Mouse (Mus musculus): ENCODE results near the gene Gm10722. TPM values are rescaled to one million over a fixed set of nuclear protein-coding genes. Genes with fewer than 3 reads are reported as not detected.
"Not testable (repeated sequence)": the region's sequence is repeated elsewhere in the genome, so short reads cannot be mapped to it uniquely, and the experiment has no call there.

Gene Gm10722
- not detected in 2 replicates for polyA plus RNA-seq (2014; fragmentation: Nextera tagmentation; extraction: Ambion mirVana)

DNA sequence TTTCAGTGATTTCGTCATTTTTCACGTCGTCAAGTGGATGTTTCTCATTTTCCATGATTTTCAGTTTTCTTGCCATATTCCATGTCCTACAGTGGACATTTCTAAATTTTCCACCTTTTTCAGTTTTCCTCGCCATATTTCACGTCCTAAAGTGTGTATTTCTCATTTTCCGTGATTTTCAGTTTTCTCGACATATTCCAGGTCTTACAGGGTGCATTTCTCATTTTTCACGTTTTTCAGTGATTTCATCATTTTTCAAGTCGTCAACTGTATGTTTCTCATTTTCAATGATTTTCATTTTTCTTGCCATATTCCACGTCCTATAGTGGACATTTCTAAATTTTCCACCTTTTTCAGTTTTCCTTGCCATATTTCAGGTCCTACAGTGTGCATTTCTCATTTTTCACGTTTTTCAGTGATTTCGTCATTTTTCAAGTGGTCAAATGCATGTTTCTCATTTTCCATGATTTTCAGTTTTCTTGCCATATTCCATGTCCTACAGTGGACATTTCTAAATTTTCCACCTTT lies at the start of gene Gm10722:
TSS of gene Gm10722 (plus strand) at position 478 of the 528 bp plus-strand sequence.
- H3K4me2 ChIP-seq (replicated peaks); H3K4me3 ChIP-seq (replicated peaks; ENCODE audit: low read length); H3K9ac ChIP-seq; ATAC-seq (ENCODE audit: low FRiP score); H3K27me3 ChIP-seq (ENCODE audit: control insufficient read depth, insufficient read depth, low read length); H3K27ac ChIP-seq; H3K4me1 ChIP-seq (replicated peaks; ENCODE audit: control insufficient read depth, insufficient read depth, low read length); H3K9me3 ChIP-seq (ENCODE audit: control insufficient read depth, low read length); H3K36me3 ChIP-seq (replicated peaks; ENCODE audit: control insufficient read depth, insufficient read depth): not testable (repeated sequence)
- 73% methylated on average over 12 of the region's 12 CpGs for WGBS
- peak; percentile 50 for DNase-seq (ENCODE audit: low spot score)

DNA sequence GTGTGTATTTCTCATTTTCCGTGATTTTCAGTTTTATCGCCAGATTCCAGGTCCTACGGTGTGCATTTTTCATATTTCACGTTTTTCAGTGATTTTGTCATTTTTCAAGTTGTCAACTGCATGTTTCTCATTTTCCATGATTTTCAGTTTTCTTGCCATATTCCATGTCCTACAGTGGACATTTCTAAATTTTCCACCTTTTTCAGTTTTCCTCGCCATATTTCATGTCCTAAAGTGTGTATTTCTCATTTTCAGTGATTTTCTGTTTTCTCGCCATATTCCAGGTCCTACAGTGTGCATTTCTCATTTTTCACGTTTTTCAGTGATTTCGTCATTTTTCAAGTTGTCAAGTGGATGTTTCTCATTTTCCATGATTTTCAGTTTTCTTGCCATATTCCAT lies 284 bp downstream of the Gm10722 start:
- DNase-seq (ENCODE audit: low spot score); H3K27me3 ChIP-seq (ENCODE audit: control insufficient read depth, insufficient read depth, low read length); H3K9ac ChIP-seq; H3K36me3 ChIP-seq (replicated peaks; ENCODE audit: control insufficient read depth, insufficient read depth); H3K27ac ChIP-seq; H3K9me3 ChIP-seq (ENCODE audit: control insufficient read depth, low read length); H3K4me3 ChIP-seq (replicated peaks; ENCODE audit: low read length); ATAC-seq (ENCODE audit: low FRiP score); H3K4me1 ChIP-seq (replicated peaks; ENCODE audit: control insufficient read depth, insufficient read depth, low read length); H3K4me2 ChIP-seq (replicated peaks): not testable (repeated sequence)
- 71% methylated on average over 8 of the region's 8 CpGs for WGBS

DNA sequence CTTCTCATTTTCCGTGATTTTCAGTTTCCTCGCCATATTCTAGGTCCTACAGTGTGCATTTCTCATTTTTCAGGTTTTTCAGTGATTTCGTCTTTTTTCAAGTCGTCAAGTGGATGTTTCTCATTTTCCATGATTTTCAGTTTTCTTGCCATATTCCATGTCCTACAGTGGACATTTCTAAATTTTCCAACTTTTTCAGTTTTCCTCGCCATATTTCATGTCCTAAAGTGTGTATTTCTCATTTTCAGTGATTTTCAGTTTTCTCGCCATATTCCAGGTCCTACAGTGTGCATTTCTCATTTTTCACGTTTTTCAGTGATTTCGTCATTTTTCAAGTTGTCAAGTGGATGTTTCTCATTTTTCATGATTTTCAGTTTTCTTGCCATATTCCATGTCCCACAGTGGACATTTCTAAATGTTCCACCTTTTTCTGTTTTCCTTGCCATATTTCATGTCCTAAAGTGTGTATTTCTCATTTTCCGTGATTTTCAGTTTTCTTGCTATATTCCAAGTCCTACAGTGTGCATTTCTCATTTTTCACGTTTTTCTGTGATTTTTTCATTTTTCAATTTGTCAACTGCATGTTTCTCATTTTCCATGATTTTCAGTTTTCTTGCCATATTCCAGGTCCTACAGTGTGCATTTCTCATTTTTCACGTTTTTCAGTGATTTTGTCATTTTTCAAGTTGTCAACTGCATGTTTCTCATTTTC lies 1.4 kb downstream of the Gm10722 start:
- H3K36me3 ChIP-seq (replicated peaks; ENCODE audit: control insufficient read depth, insufficient read depth); H3K27me3 ChIP-seq (ENCODE audit: control insufficient read depth, insufficient read depth, low read length); H3K4me1 ChIP-seq (replicated peaks; ENCODE audit: control insufficient read depth, insufficient read depth, low read length); H3K4me2 ChIP-seq (replicated peaks); H3K4me3 ChIP-seq (replicated peaks; ENCODE audit: low read length); H3K9me3 ChIP-seq (ENCODE audit: control insufficient read depth, low read length); H3K9ac ChIP-seq; H3K27ac ChIP-seq: not testable (repeated sequence)
- DNase-seq (ENCODE audit: low spot score) (peak; percentile 25), ATAC-seq (ENCODE audit: low FRiP score) (peak; percentile 88)
- 57% methylated on average over 8 of the region's 11 CpGs for WGBS

DNA sequence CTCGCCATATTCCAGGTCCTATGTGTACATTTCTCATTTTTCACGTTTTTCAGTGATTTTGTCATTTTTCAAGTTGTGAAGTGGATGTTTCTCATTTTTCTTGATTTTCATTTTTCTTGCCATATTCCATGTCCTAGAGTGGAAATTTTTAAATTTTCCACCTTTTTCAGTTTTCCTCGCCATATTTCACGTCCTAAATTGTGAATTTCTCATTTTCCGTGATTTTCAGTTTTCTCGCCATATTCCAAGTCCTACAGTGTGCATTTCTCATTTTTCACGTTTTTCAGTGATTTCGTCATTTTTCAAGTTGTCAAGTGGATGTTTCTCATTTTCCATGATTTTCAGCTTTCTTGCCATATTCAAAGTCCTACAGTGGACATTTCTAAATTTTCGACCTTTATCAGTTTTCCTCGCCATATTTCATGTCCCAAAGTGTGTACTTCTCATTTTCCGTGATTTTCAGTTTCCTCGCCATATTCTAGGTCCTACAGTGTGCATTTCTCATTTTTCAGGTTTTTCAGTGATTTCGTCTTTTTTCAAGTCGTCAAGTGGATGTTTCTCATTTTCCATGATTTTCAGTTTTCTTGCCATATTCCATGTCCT lies 2.2 kb downstream of the Gm10722 start, which contains the start of gene Gm11168:
TSS of gene Gm11168 (plus strand) at position 553 of the 603 bp plus-strand sequence.
- not testable (repeated sequence) for H3K9me3 ChIP-seq (ENCODE audit: control insufficient read depth, low read length); H3K4me2 ChIP-seq (replicated peaks); DNase-seq (ENCODE audit: low spot score); H3K4me1 ChIP-seq (replicated peaks; ENCODE audit: control insufficient read depth, insufficient read depth, low read length); H3K27me3 ChIP-seq (ENCODE audit: control insufficient read depth, insufficient read depth, low read length); H3K27ac ChIP-seq; H3K36me3 ChIP-seq (replicated peaks; ENCODE audit: control insufficient read depth, insufficient read depth); ATAC-seq (ENCODE audit: low FRiP score); H3K9ac ChIP-seq; H3K4me3 ChIP-seq (replicated peaks; ENCODE audit: low read length)
- 70% methylated on average over 6 of the region's 14 CpGs for WGBS

DNA sequence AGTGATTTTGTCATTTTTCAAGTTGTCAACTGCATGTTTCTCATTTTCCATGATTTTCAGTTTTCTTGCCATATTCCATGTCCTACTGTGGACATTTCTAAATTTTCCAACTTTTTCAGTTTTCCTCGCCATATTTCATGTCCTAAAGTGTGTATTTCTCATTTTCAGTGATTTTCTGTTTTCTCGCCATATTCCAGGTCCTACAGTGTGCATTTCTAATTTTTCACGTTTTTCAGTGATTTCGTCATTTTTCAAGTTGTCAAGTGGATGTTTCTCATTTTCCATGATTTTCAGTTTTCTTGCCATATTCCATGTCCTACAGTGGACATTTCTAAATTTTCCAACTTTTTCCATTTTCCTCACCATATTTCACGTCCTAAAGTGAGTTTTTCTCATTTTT lies 5.5 kb downstream of the Gm10722 start:
- not testable (repeated sequence) for DNase-seq (ENCODE audit: low spot score); H3K27me3 ChIP-seq (ENCODE audit: control insufficient read depth, insufficient read depth, low read length); H3K36me3 ChIP-seq (replicated peaks; ENCODE audit: control insufficient read depth, insufficient read depth); H3K9ac ChIP-seq; H3K4me1 ChIP-seq (replicated peaks; ENCODE audit: control insufficient read depth, insufficient read depth, low read length); ATAC-seq (ENCODE audit: low FRiP score); H3K4me3 ChIP-seq (replicated peaks; ENCODE audit: low read length); H3K27ac ChIP-seq; H3K4me2 ChIP-seq (replicated peaks); H3K9me3 ChIP-seq (ENCODE audit: control insufficient read depth, low read length)
- WGBS = 86% methylated on average over 1 of the region's 5 CpGs

DNA sequence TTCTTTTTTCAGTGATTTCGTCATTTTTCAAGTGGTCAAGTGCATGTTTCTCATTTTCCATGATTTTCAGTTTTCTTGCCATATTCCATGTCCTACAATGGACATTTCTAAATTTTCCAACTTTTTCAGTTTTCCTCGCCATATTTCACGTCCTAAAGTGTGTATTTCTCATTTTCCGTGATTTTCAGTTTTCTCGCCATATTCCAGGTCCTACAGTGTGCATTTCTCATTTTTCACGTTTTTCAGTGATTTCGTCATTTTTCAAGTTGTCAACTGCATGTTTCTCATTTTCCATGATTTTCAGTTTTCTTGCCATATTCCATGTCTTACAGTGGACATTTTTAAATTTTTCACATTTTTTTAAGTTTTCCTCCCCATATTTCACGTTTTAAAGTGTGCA lies 5.9 kb downstream of the Gm10722 start:
- H3K27ac ChIP-seq; H3K9me3 ChIP-seq (ENCODE audit: control insufficient read depth, low read length); H3K4me1 ChIP-seq (replicated peaks; ENCODE audit: control insufficient read depth, insufficient read depth, low read length); H3K27me3 ChIP-seq (ENCODE audit: control insufficient read depth, insufficient read depth, low read length); H3K36me3 ChIP-seq (replicated peaks; ENCODE audit: control insufficient read depth, insufficient read depth); H3K9ac ChIP-seq; DNase-seq (ENCODE audit: low spot score); H3K4me2 ChIP-seq (replicated peaks); H3K4me3 ChIP-seq (replicated peaks; ENCODE audit: low read length): not testable (repeated sequence)
- 70% methylated on average over 7 of the region's 8 CpGs for WGBS
- ATAC-seq (ENCODE audit: low FRiP score) = peak; percentile 77

DNA sequence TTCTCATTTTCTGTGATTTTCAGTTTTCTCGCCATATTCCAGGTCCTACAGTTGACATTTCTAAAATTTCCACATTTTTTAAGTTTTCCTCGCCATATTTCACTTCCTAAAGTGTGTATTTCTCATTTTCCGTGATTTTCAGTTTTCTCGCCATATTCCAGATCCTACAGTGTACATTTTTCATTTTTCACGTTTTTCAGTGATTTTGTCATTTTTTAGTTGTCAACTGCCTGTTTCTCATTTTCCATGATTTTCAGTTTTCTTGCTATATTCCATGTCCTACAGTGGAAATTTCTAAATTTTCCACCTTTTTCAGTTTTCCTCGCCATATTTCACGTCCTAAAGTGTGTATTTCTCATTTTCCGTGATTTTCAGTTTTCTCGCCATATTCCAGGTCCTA lies 6.5 kb downstream of the Gm10722 start:
- not testable (repeated sequence) for H3K4me1 ChIP-seq (replicated peaks; ENCODE audit: control insufficient read depth, insufficient read depth, low read length); H3K27me3 ChIP-seq (ENCODE audit: control insufficient read depth, insufficient read depth, low read length); H3K4me2 ChIP-seq (replicated peaks); H3K9ac ChIP-seq; H3K27ac ChIP-seq; H3K36me3 ChIP-seq (replicated peaks; ENCODE audit: control insufficient read depth, insufficient read depth); H3K4me3 ChIP-seq (replicated peaks; ENCODE audit: low read length); H3K9me3 ChIP-seq (ENCODE audit: control insufficient read depth, low read length)
- DNase-seq (ENCODE audit: low spot score) (peak; percentile 24), ATAC-seq (ENCODE audit: low FRiP score) (peak; percentile 24; the same call in 1 of the 2 replicates)
- WGBS = 73% methylated on average over 6 of the region's 9 CpGs

DNA sequence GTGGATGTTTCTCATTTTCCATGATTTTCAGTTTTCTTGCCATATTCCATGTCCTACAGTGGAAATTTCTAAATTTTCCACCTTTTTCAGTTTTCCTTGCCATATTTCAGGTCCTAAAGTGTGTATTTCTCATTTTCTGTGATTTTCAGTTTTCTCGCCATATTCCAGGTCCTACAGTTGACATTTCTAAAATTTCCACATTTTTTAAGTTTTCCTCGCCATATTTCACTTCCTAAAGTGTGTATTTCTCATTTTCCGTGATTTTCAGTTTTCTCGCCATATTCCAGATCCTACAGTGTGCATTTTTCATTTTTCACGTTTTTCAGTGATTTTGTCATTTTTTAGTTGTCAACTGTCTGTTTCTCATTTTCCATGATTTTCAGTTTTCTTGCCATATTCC lies 8.6 kb downstream of the Gm10722 start:
- not testable (repeated sequence) for H3K27ac ChIP-seq; H3K4me2 ChIP-seq (replicated peaks); H3K4me1 ChIP-seq (replicated peaks; ENCODE audit: control insufficient read depth, insufficient read depth, low read length); DNase-seq (ENCODE audit: low spot score); H3K36me3 ChIP-seq (replicated peaks; ENCODE audit: control insufficient read depth, insufficient read depth); H3K4me3 ChIP-seq (replicated peaks; ENCODE audit: low read length); H3K27me3 ChIP-seq (ENCODE audit: control insufficient read depth, insufficient read depth, low read length); H3K9ac ChIP-seq; H3K9me3 ChIP-seq (ENCODE audit: control insufficient read depth, low read length)
- ATAC-seq (ENCODE audit: low FRiP score) = peak; percentile 62; the same call in 1 of the 2 replicates
- no CpG with 5 or more reads among the region's 5 CpGs for WGBS

DNA sequence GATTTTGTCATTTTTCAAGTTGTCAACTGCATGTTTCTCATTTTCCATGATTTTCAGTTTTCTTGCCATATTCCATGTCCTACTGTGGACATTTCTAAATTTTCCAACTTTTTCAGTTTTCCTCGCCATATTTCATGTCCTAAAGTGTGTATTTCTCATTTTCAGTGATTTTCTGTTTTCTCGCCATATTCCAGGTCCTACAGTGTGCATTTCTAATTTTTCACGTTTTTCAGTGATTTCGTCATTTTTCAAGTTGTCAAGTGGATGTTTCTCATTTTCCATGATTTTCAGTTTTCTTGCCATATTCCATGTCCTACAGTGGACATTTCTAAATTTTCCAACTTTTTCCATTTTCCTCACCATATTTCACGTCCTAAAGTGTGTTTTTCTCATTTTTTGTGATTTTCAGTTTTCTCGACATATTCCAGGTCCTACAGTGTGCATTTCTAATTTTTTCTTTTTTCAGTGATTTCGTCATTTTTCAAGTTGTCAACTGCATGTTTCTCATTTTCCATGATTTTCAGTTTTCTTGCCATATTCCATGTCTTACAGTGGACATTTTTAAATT lies 11.4 kb downstream of the Gm10722 start:
- H3K36me3 ChIP-seq (replicated peaks; ENCODE audit: control insufficient read depth, insufficient read depth); H3K4me2 ChIP-seq (replicated peaks); H3K27ac ChIP-seq; H3K4me1 ChIP-seq (replicated peaks; ENCODE audit: control insufficient read depth, insufficient read depth, low read length); H3K27me3 ChIP-seq (ENCODE audit: control insufficient read depth, insufficient read depth, low read length); H3K4me3 ChIP-seq (replicated peaks; ENCODE audit: low read length); DNase-seq (ENCODE audit: low spot score); H3K9ac ChIP-seq; H3K9me3 ChIP-seq (ENCODE audit: control insufficient read depth, low read length): not testable (repeated sequence)
- ATAC-seq (ENCODE audit: low FRiP score) = peak; percentile 37; the same call in 1 of the 2 replicates
- WGBS = 87% methylated on average over 2 of the region's 7 CpGs
